Comparison of ENCODE assay signal across 36 mouse cellular contexts in genomic region chr5:26291621-26292020, GRCm38 (mm10). TPM values are rescaled to one million over a fixed set of nuclear protein-coding genes. Genes with fewer than 3 reads are reported as not detected.
"Had no signal": no experiment of that assay in that cellular context is flagged by ENCODE, and none has a peak within 500 bp of the region (broad histone marks: within the 10 kb centered on the region; RNA-seq: fewer than 3 reads in every experiment).

No protein-coding gene starts in this region.

- H3K9ac ChIP-seq: embryonic facial prominence, embryonic 12.5 days; embryonic facial prominence, embryonic 13.5 days; embryonic facial prominence, embryonic 15.5 days; forebrain, embryonic 12.5 days; forebrain, embryonic 13.5 days; forebrain, embryonic 15.5 days; forebrain, postnatal 0 days had no signal

- ATAC-seq: forebrain, embryonic 13.5 days; forebrain, embryonic 14.5 days; forebrain, embryonic 15.5 days; forebrain, embryonic 16.5 days; forebrain, postnatal 0 days had no signal

- H3K9me3 ChIP-seq: embryonic facial prominence, embryonic 10.5 days; embryonic facial prominence, embryonic 12.5 days; embryonic facial prominence, embryonic 13.5 days; embryonic facial prominence, embryonic 15.5 days; forebrain, embryonic 10.5 days; forebrain, embryonic 12.5 days; forebrain, embryonic 13.5 days; forebrain, embryonic 15.5 days had no signal

- H3K4me1 ChIP-seq: embryonic facial prominence, embryonic 10.5 days; embryonic facial prominence, embryonic 12.5 days; embryonic facial prominence, embryonic 15.5 days; forebrain, embryonic 10.5 days; forebrain, embryonic 12.5 days; forebrain, embryonic 13.5 days; forebrain, embryonic 15.5 days had no signal

- H3K27ac ChIP-seq: embryonic facial prominence, embryonic 10.5 days; embryonic facial prominence, embryonic 12.5 days; embryonic facial prominence, embryonic 13.5 days; embryonic facial prominence, embryonic 15.5 days; forebrain, embryonic 10.5 days; forebrain, embryonic 12.5 days; forebrain, embryonic 13.5 days; forebrain, embryonic 15.5 days; gastrocnemius, adult 2 months; heart, adult 2 months had no signal

- H3K36me3 ChIP-seq: embryonic facial prominence, embryonic 10.5 days; embryonic facial prominence, embryonic 12.5 days; embryonic facial prominence, embryonic 13.5 days; embryonic facial prominence, embryonic 15.5 days; forebrain, embryonic 10.5 days; forebrain, embryonic 12.5 days; forebrain, embryonic 15.5 days had no signal

- DNase-seq: cerebellum, adult 2 months; cerebellum, adult 8-10 months; cerebellum, adult 9-10 months; cerebellum, adult 9-11 months; cerebellum, postnatal 10 days; cerebellum, postnatal 14 days; cerebellum, postnatal 25 days; cerebellum, postnatal 36 days; embryo, embryonic 11 days; forebrain, postnatal 0 days; gastrocnemius, adult 2 months; gastrocnemius, postnatal 10 days; gastrocnemius, postnatal 14 days; gastrocnemius, postnatal 25 days; gastrocnemius, postnatal 36 days; heart, adult 18-20 months; heart, adult 2 months had no signal

- H3K4me2 ChIP-seq: embryonic facial prominence, embryonic 12.5 days; embryonic facial prominence, embryonic 13.5 days; embryonic facial prominence, embryonic 15.5 days; forebrain, embryonic 12.5 days; forebrain, embryonic 13.5 days; forebrain, embryonic 15.5 days had no signal

- H3K4me3 ChIP-seq: embryonic facial prominence, embryonic 10.5 days; embryonic facial prominence, embryonic 12.5 days; embryonic facial prominence, embryonic 13.5 days; embryonic facial prominence, embryonic 15.5 days; erythroblast, embryonic 14.5 days; forebrain, embryonic 10.5 days; forebrain, embryonic 12.5 days; forebrain, embryonic 13.5 days; forebrain, embryonic 15.5 days; gastrocnemius, adult 2 months; heart, adult 2 months had no signal

- H3K27me3 ChIP-seq: embryonic facial prominence, embryonic 12.5 days; embryonic facial prominence, embryonic 13.5 days; embryonic facial prominence, embryonic 15.5 days; forebrain, embryonic 12.5 days; forebrain, embryonic 13.5 days; forebrain, embryonic 15.5 days had no signal

RNA-seq across cellular contexts. Expression of gene Gm7361, which starts 34.1 kb away (rescaled TPM):
- total RNA-seq: common myeloid progenitor, adult 5-6 weeks; gastrocnemius, adult 18-20 months; gastrocnemius, adult 2 months; gastrocnemius, adult 8-10 months; gastrocnemius, postnatal 10 days; gastrocnemius, postnatal 14 days; gastrocnemius, postnatal 25 days; gastrocnemius, postnatal 36 days; gastrocnemius, postnatal 4 days; granulocyte monocyte progenitor cell, adult 5-6 weeks; heart, adult 18-20 months; heart, adult 2 months had no signal
- polyA plus RNA-seq: embryonic facial prominence, embryonic 10.5 days; embryonic facial prominence, embryonic 11.5 days; embryonic facial prominence, embryonic 12.5 days; embryonic facial prominence, embryonic 13.5 days; embryonic facial prominence, embryonic 14.5 days; erythroblast, embryonic 14.5 days; forebrain, embryonic 10.5 days; forebrain, embryonic 12.5 days; forebrain, embryonic 13.5 days; forebrain, embryonic 16.5 days; gonadal fat pad, adult 2 months; heart, adult 2 months had no signal
